Mouse (Mus musculus) gastrocnemius, postnatal 25 days (tissue): Measurements from ENCODE around the gene Pkd2l1. TPM values are rescaled to one million over a fixed set of nuclear protein-coding genes. Genes with fewer than 3 reads are reported as not detected.
A peak's percentile ranks its signal among the peaks of the same experiment; 100 is the strongest.

Experiments used
- DNase-seq: peaks from one replicate; pipeline ENCODE4 v3.0.0; 2022
- long read RNA-seq, 2 experiments: library from polyadenylated mRNA; stranded (forward); transcript quantifications; one replicate each; pipeline ENCODE4 v2.0.0; 2021
- total RNA-seq, 2 experiments: library from RNA; stranded (reverse); gene quantifications; 1 replicate in 1 of 2; 2 replicates in 1 of 2; pipeline ENCODE4 v1.2.3; 2021

The Pkd2l1 gene
- not detected for total RNA-seq
- long read RNA-seq, experiment 1 = 0 reads
- long read RNA-seq, experiment 2 = 0 reads

GRCm38 (mm10) chr19:44192342-44192741 is at the start of gene Pkd2l1:
Gene Pkd2l1, minus strand, starts transcription at chr19:44192442.
- DNase-seq = no peak

GRCm38 (mm10) chr19:44238906-44239305 is 46.7 kb upstream of the Pkd2l1 start:
- DNase-seq = no peak

- DNase-seq = no peak
These were observed 45.3 kb upstream of the Pkd2l1 start for GRCm38 (mm10) chr19:44237471-44238006.

- no peak for DNase-seq
These were observed 39.4 kb upstream of the Pkd2l1 start for GRCm38 (mm10) chr19:44231608-44232151.

- no peak for DNase-seq
These were observed 38.0 kb upstream of the Pkd2l1 start for GRCm38 (mm10) chr19:44230212-44230611.

- no peak for DNase-seq
These were observed 37.5 kb upstream of the Pkd2l1 start for GRCm38 (mm10) chr19:44229776-44230175.

GRCm38 (mm10) chr19:44225728-44226127 is 33.5 kb upstream of the Pkd2l1 start:
- no peak for DNase-seq

- DNase-seq = no peak
These were observed 25.8 kb upstream of the Pkd2l1 start for GRCm38 (mm10) chr19:44217958-44218525.

GRCm38 (mm10) chr19:44215255-44215654 is 23.0 kb upstream of the Pkd2l1 start:
- no peak for DNase-seq

- DNase-seq = no peak
These were observed 14.8 kb upstream of the Pkd2l1 start for GRCm38 (mm10) chr19:44207079-44207478.

- DNase-seq = no peak
These were observed 10.8 kb upstream of the Pkd2l1 start, which contains the start of gene Scd3 for GRCm38 (mm10) chr19:44203015-44203564. Gene Scd3, plus strand, starts transcription at chr19:44203269.

- no peak for DNase-seq
These were observed 6.7 kb upstream of the Pkd2l1 start for GRCm38 (mm10) chr19:44198964-44199363.

- DNase-seq = no peak
These were observed 6.3 kb upstream of the Pkd2l1 start for GRCm38 (mm10) chr19:44198494-44198893.

- DNase-seq = no peak
These were observed 5.0 kb upstream of the Pkd2l1 start for GRCm38 (mm10) chr19:44197053-44197852.

- DNase-seq = peak; percentile 12
These were observed 2.9 kb upstream of the Pkd2l1 start for GRCm38 (mm10) chr19:44195138-44195537.

GRCm38 (mm10) chr19:44193906-44194305 is 1.7 kb upstream of the Pkd2l1 start:
- DNase-seq = no peak

- DNase-seq = no peak
These were observed 3.2 kb downstream of the Pkd2l1 start for GRCm38 (mm10) chr19:44189056-44189455.

GRCm38 (mm10) chr19:44183968-44184367 is 8.3 kb downstream of the Pkd2l1 start:
- no peak for DNase-seq

- no peak for DNase-seq
These were observed 11.7 kb downstream of the Pkd2l1 start for GRCm38 (mm10) chr19:44180502-44180901.

GRCm38 (mm10) chr19:44176741-44177140 is 15.5 kb downstream of the Pkd2l1 start:
- no peak for DNase-seq

- no peak for DNase-seq
These were observed 17.4 kb downstream of the Pkd2l1 start for GRCm38 (mm10) chr19:44174835-44175234.

GRCm38 (mm10) chr19:44161515-44161914 is 30.7 kb downstream of the Pkd2l1 start:
- DNase-seq = no peak

- no peak for DNase-seq
These were observed 32.9 kb downstream of the Pkd2l1 start for GRCm38 (mm10) chr19:44159386-44159785.
